Mouse (Mus musculus) stomach, postnatal 0 days (tissue): ENCODE measurements around the gene Frg2f1.

ENCODE experiments used
- CTCF ChIP-seq: IDR thresholded peaks from 2 replicates; pipeline ENCODE4 v1.5.1; 2016; ENCODE audit warnings: antibody characterized with exemption, low read depth, mild to moderate bottlenecking, moderate library complexity
- EP300 ChIP-seq: optimal IDR thresholded peaks from 2 replicates; pipeline ENCODE3; 2016; ENCODE audit warnings: antibody characterized with exemption

DNA sequence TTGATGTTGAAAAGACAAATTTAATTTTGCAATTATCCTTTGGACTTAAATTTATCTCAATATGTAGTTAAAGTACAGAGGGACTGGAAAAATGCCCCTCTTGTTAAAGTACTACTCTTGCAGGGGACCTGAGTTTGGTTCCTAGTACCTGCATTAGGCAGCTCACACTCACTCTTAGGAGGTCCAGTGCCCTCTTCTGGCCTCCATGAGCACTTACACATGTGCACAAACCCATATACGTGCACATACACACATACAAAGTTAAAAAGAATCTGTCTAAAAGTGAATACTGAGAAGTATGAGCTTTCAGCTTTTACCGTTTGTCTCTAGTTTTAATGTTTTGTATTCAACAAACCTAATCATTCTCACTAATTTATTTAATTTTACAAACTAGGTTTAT, 48.7 kb upstream of the Frg2f1 start:
- TF ChIP-seq CTCF (no peak; the same call in 1 of the 2 replicates), EP300 (no peak)
